Mouse (Mus musculus) heart, adult 8-10 months (tissue): ENCODE data around the gene Gm20388. TPM values are rescaled to one million over a fixed set of nuclear protein-coding genes. Genes with fewer than 3 reads are reported as not detected.
A peak's percentile ranks its signal among the peaks of the same experiment; 100 is the strongest.

ENCODE experiments used
- DNase-seq: peaks from one replicate; pipeline ENCODE4 v3.0.0; 2022; ENCODE audit warnings: low spot score
- total RNA-seq, 4 experiments: library from RNA; stranded (reverse); gene quantifications; 2 replicates each; pipeline ENCODE4 v1.2.4; 2022

The Gm20388 gene
- total RNA-seq, 4 experiments from 2014 or later = 4.2 to 6.7 TPM; not detected in 2

DNA sequence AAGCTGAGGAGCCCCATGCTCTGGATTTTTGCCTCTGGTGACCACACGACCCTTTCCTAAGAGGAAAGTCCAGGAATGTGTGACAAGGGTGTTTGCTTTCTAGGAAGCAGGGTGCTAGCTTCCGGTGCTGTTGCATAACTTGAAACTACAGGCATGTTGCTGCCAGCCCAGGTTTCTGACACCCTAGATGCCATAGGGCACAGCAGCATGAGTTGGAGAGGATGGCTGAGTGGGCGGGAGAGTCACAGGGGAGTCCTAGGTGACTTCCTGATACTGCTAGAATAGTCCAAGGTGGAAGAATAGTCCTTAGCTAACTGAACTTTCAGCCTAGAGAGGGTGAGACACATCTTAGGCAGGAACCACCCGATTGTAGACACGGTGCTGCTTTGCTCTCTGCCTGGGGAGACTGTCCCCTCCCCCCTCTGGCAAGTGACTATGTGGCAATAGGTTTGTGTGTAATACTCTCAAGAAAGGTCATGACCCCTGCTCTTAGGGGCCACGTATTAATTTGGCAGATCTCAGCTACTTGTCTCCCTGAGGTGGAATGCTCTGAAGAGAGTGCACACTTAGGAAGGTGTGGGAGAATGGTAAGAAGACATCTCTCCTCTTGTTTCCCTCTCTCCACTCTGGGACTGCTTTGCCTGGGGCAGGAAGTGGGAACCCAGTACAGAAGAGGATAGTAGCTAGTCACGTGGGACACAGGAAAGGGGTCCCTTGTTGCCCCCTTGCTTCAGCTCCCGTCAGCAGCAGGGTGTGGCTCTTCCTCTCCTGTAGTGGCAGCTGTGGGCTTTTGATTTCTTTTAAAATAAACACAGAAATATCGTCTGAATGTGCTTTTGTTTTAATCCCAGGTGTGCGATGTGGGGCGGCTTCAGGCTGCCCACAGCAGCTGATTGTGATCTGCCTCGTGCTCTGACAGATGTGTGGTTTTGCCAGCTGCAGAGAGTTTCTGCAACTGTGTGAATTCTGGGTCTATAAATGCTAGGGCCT lies 2553.3 kb downstream of the Gm20388 start:
- no peak for DNase-seq

DNA sequence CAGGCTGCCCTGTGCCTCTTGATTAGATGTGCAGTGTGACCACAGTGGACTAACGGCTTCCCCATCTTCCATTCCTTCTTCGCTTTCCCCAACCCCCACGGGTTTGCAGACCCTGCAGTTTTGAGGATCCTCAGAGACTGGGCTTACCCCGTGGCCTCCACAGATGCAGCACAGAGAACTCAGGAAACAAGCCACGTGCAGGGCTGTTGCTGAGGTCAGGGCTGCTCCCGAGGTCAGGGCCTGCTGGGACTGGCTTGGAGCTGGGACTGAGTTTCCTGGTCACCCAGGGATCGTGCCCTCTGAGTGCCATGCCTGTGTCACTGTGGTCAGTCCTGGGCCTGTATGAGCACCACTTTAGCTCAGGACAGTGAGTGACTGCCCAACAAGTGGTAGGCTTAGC lies 2554.3 kb downstream of the Gm20388 start:
- DNase-seq = no peak

DNA sequence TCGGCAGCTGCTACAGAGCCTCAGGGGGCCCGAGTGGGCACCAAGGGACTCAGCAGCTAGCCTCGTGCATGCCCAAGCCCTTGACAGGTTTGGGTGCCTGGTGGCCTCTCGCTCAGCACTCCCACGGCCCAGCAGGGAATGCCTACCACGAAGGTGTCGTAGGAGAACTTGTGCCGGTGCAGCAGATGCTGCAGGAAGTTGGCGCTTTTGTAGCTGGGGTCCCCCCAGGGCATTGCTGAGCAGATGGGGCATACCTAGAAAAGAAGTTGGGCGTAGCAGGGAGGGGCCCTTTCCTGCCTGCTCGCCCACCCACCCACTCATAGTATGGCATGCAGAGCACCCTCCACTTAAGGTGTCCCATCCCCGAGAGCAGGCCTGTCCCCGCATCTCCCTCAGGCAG lies 2557.2 kb downstream of the Gm20388 start:
- no peak for DNase-seq

DNA sequence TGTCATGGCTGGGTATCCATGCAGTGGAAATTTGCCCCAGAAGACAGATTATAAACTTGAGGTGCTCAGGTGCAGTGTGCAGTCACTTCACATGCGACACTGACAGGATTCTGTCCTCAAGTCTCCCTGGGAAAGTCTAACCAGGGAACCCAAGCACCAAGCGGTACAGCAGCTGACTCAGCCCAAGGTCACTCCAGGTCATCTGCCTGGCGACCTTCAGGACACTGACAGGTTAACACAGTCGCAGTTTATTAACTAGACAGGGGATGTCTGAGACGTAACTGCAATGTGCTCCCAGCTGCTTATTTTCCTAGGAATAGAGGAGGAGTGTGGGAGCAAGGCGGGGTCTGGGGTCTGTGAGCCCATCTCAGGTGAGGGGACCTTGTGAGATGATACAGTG lies 2558.8 kb downstream of the Gm20388 start:
- no peak for DNase-seq

DNA sequence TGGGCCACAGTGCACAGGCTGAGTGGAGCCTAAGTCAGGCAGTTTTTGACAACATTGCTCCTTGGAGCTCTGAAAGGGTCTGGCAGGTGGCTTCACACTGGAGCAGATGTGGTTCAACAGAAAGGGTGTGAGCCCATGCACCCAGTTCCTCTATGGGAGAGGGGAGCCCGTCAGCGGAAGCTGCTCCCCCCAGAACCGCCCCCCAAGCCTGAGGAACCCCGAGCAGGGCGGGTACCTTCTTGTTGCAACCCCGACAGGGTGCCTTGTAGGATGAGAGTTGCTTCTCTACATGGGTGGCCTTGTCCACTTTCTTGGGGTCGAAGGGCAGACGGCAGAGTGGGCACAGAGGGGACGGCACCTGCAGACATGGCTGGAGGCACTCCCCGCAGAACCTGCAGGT lies 2559.3 kb downstream of the Gm20388 start:
- no peak for DNase-seq

DNA sequence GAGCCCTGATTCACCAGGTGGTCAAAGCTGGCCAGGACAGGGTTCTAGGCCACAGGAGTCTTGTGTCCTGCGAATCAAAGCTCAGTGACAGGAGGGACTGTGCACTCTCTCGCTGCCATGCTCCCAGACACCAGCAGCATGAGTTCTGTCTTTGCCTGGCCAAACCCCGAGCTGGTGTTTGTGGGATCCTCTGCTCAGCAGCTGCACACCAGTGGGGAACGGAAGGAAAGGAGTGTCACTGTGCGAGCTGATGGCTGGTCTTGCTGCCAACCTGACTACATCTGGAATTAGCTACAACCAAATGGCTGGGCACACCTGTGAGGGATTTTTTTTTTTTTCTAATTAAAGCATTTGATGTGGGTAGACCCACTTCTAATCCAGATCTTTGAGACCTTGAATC lies 2560.1 kb downstream of the Gm20388 start:
- no peak for DNase-seq

- no peak for DNase-seq
These were observed 2563.3 kb downstream of the Gm20388 start for GRCm38 (mm10) chr8:122473911-122474421.

DNA sequence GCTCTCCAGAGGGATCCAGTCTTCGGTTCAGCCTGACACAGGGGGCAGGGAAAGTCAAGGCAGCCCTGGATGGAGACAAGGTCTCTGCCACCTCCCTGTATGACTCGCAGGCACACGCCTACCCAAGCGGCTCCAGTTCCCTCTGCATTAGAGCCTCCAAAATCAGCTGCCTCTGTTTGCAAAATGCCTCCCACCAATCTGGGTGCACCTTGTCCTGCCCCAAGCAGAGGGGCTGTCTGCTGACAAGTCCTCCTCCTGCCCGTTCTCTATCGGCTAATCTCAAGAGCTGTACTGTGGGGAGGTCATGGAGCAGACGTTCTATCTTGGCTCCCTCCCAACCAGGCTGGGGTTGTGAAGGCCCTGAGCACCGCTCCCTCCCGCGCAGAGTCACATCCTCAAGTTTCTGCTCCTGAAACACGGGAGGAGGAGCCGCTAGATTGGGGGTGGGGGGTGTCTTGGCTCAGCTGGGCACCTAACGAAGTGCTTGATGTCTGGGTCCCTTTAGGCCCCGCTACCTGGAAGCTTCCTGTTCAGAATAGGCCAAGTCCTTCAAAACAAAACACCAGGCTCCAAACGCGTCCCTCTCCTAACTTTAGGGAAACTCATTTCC lies 2564.4 kb downstream of the Gm20388 start:
- DNase-seq = no peak

- peak; percentile 86 for DNase-seq
These were observed 2565.1 kb downstream of the Gm20388 start, which contains the start of the genes Rnf166 and Ctu2 for GRCm38 (mm10) chr8:122475580-122476320. Rnf166 (minus strand) TSS chr8:122476064. Ctu2 (plus strand) TSS chr8:122476143.

DNA sequence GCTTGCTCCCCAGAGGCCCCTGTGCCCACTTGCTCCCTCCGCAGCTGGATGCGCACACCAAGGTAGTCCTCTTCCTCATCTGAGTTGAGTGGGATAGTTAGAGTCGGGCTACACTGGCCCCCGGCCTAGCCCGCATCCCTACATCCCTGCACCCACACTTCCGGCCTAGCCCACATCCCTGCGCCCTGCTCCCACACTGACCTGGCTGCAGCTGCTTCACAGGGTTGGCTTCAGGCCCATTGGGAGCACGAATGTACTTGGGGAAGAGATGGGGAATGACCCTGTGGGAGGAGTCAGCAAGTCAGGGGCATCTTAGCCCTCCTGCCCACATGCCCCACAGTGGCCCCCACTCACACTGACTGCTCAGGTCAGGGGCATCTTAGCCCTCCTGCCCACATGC lies 2571.8 kb downstream of the Gm20388 start:
- no peak for DNase-seq

GRCm38 (mm10) chr8:122483877-122484276 lies 2573.2 kb downstream of the Gm20388 start:
- no peak for DNase-seq

DNA sequence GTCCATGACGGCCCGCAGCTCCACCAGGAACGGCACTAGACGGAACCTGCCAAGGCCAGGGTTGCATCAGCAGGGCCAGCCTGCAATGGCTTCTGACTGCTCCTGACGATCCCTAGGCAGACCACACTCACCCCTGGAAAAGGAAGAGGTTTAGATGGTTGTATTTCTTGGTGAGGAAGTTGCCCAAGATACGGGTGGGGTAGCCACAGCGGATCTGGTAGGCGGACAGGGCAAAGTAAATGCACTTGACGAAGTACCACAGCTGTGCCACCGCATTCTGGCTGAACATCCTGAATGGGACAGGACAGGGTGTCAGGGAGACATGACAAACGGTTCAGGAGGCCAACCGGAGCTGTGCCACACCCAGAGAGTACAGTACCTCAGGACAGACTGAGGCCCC lies 2574.2 kb downstream of the Gm20388 start:
- DNase-seq = no peak

- DNase-seq = no peak
These were observed 2577.7 kb downstream of the Gm20388 start for GRCm38 (mm10) chr8:122488387-122488786.

DNA sequence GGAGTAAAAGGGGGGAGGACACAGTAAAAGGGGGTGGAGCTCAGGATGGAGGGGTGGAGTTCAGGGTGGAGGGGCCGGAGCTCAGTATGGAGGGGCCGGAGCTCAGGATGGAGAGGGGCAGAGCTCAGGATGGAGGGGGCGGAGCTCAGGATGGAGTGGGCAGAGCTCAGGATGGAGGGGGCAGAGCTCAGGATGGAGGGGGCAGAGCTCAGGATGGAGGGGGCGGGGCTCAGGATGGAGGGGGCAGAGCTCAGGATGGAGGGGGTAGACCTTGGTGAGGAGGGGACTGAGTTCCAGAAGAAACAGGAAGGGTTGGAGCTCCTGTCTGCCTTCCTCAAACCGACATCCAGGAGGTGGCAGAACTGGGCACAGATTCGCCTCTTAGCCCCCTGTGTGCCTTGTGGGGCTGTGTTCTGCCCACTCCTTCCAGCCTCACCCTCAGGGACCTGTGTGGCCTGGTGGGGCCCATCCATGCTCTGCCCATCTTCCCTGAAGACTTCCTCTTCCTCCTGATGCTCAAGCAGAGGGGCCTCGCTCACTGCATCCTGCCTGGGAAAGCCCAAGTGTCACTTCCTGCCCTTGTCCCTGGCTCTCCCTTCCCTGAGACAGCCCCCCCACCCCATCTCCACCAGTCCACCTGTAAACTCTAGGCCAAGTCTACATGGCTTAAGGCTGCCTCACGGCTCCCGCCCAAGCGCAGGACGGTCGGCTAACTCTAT lies 2586.5 kb downstream of the Gm20388 start:
- DNase-seq = no peak

DNA sequence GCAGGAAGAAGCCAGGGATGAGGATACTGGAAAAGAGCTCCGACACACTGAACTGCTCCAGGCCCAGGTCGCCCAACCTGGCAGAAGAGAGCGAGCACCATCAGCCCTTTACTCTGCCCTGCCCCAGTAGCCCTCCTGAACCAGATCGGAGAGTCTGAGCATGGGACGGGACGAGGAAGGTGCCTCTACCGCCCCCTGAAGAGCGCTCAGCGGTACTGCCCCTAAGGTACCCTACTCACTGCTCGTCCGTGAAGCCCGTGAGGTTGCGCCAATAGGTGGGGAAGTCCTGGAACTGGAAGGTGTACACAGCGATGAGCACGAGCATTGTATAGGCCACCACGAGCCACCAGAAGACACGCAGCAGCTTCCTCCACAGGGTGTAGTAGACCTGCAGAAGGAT lies 2587.3 kb downstream of the Gm20388 start:
- DNase-seq = no peak

DNA sequence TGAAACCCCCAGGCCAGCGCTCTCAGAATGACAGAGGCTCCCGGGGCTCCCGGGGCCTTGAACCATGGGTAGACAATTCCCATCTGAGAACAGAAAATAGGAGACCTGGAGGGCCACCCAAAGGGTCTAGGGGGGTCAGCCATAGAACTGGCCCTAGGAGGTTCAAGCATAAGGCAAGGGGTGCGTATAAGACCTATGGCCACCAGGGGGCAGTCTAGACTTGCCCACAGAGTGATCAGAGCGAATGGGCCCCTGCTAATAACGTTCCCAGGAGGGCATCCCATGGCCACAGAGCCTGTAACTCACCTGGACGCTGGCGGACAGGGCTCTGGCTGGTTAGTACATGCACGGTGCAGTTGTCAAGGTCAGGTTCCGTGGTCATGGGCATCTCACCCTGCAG lies 2590.2 kb downstream of the Gm20388 start:
- peak; percentile 82 for DNase-seq

GRCm38 (mm10) chr8:122511552-122511951 lies 2600.9 kb downstream of the Gm20388 start:
- DNase-seq = no peak

- no peak for DNase-seq
These were observed 2601.8 kb downstream of the Gm20388 start for GRCm38 (mm10) chr8:122512392-122512791.

DNA sequence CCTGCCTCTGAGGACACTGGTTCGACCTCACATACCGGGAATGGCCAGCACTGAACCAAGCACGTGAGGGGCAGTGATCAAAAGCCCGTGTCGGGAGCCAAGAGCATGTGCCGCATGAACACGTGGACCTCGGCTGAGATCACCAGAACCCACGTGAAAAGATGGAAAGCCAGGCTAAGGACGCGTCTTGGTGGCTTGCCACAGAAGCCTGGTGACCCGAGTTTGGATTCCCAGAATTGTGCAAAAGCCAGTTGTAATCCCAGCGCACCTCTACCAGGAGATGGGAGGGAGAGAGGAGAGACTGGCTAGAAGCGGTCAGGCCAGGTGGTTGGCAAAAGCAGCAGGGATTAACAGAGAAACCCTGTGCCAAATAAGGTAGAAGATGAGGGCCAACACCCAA lies 2605.1 kb downstream of the Gm20388 start:
- DNase-seq = no peak

DNA sequence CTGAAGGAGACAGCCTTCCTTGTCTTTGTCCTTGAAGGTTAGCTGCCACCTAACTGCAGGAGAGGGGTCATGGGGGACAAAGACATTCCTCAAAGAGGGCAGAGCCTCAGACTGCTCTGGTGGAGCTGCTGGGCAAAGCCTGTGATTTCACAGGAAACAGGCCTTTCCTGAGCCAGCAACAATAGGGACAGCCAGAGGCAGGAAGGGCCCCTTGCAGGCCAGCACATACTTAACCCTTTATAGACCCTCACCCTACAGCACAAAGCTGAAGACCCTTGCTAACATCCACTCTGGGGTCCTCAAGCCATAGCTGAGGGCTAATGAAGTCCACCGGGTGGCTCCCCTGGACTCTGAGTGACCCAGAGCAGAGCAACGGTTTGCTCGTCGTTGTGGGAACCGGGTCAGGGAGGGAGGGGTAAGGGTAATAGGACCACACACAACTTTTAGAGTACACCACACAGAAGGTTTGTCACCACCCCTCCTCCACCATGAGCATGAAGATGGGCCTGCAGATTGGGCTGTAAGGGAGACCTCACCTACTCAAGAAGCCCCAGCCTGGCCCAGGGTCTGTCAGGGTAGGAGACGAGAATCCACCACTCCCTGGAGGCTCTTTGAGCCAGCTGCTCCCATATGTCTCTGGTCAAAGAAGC lies 2607.0 kb downstream of the Gm20388 start:
- peak; percentile 74 for DNase-seq

DNA sequence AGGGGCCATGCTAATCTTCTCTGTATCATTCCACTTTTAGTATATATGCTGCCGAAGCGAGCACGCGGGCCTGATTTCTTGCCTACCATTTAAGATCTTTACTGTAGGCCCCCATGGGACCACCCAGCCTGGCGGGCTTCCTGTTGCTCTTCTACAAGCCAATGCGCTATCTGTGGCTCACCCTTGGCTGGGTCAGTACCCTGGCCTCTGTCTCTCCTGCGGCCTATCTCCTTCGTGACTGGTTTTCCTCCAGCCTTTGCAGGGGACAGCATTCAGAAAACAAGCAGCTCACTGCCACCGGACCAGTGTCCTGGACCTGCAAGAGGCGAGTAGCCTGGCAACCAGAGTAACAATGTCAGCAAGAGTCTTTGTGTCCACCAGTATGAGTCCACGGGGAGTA lies 2610.0 kb downstream of the Gm20388 start:
- DNase-seq = no peak
